Mouse (Mus musculus) kidney, postnatal 0 days (tissue): ENCODE data around the gene Fbxo41. TPM values are rescaled to one million over a fixed set of nuclear protein-coding genes. Genes with fewer than 3 reads are reported as not detected.

Experiments
- ATAC-seq: fragments of 200-750 bp; cut with Nextera tagmentation; replicated peaks from 2 replicates; pipeline ENCODE4 v1.8.0; 2017; ENCODE audit warnings: low read depth, moderate number of reproducible peaks, moderate TSS enrichment, moderate library complexity; ENCODE audit not compliant: low FRiP score
- DNase-seq: peaks from one replicate; pipeline ENCODE4 v3.0.0-alpha.2; 2016; ENCODE audit warnings: low spot score
- H3K27ac ChIP-seq: fragments of 300-500 bp; sonication (generic); 2 replicates; pipeline ENCODE4 v1.5.1; 2014; ENCODE audit warnings: mild to moderate bottlenecking
- H3K27me3 ChIP-seq: fragments of 300-500 bp; sonication (generic); 2 replicates; pipeline ENCODE4 v1.6.1; 2014; ENCODE audit warnings: low read length, mixed read lengths; ENCODE audit not compliant: insufficient read depth
- H3K36me3 ChIP-seq: fragments of 300-500 bp; sonication (generic); 2 replicates; pipeline ENCODE4 v1.6.1; 2014; ENCODE audit warnings: low read length, mixed read lengths; ENCODE audit not compliant: insufficient read depth
- H3K4me1 ChIP-seq: fragments of 300-500 bp; sonication (generic); replicated peaks from 2 replicates; pipeline ENCODE4 v1.6.1; 2014; ENCODE audit warnings: antibody characterized with exemption, low read length, mixed read lengths; ENCODE audit not compliant: insufficient read depth
- H3K4me2 ChIP-seq: fragments of 300-500 bp; sonication (generic); 2 replicates; pipeline ENCODE4 v1.6.1; 2014; ENCODE audit warnings: mild to moderate bottlenecking, low read length, moderate library complexity, mixed read lengths
- H3K4me3 ChIP-seq: fragments of 300-500 bp; sonication (generic); replicated peaks from 2 replicates; pipeline ENCODE4 v1.5.1; 2014; ENCODE audit warnings: low read depth, low read length
- H3K9ac ChIP-seq: fragments of 300-500 bp; sonication (generic); 2 replicates; pipeline ENCODE4 v1.6.1; 2014; ENCODE audit warnings: low read depth, low read length
- H3K9me3 ChIP-seq: fragments of 300-500 bp; sonication (generic); replicated peaks from 2 replicates; pipeline ENCODE4 v1.6.1; 2016; ENCODE audit warnings: low read length, inconsistent platforms, mixed read lengths
- CTCF ChIP-seq: IDR thresholded peaks from 2 replicates; pipeline ENCODE4 v1.5.1; 2016; ENCODE audit warnings: antibody characterized with exemption, low read depth, mild to moderate bottlenecking, moderate library complexity
- WGBS: fragments of 180-500 bp; shearing (Covaris S2); extraction: QIAGEN DNeasy Blood & Tissue Kit; methylation state at CpG from one replicate; pipeline ENCODE4 v1.1.7; 2014; 5-methylcytosine and 5-hydroxymethylcytosine counted together
- polyA plus RNA-seq: library from polyadenylated mRNA; unstranded; fragments of >200 nt; fragmentation: Nextera tagmentation; extraction: Ambion mirVana; gene quantifications from 2 replicates; pipeline ENCODE4 v1.2.1, GENCODE M21; 2015

Fbxo41 gene
- polyA plus RNA-seq, result 0.04 and 0.08 TPM in 2 replicates

- TF ChIP-seq CTCF, result no peak
- no peaks in the 10 kb centered on the region for H3K9me3 ChIP-seq
- WGBS, result under 1% methylated on average over 21 of the region's 22 CpGs
- peak within 1 kb of the TSS; percentile 52 for H3K9ac ChIP-seq
- H3K36me3 ChIP-seq, result no peaks in the 10 kb centered on the region
- peak; percentile 25; the same call in 1 of the 2 replicates for ATAC-seq
- peak within 1 kb of the TSS; percentile 53 for H3K4me3 ChIP-seq
- H3K4me1 ChIP-seq, result 0 out of 2 replicates have a peak, but pooled peaks cover 10% of the 10 kb centered on the region
- H3K27me3 ChIP-seq, result no peaks in the 10 kb centered on the region
- H3K27ac ChIP-seq, result no peak within 1 kb of the TSS
- H3K4me2 ChIP-seq, result peak within 1 kb of the TSS; percentile 99
- peak; percentile 21 for DNase-seq
Observed at GRCm38 (mm10) chr6:85502911-85503250, at the start of gene Fbxo41. Fbxo41 (minus strand) TSS chr6:85502994.

- Histone ChIP-seq H3K4me3 (no peak overlapping the region), H3K9me3 (no peaks in the 10 kb centered on the region), H3K4me1 (no peaks in the 10 kb centered on the region), H3K4me2 (no peak overlapping the region), H3K27ac (no peak overlapping the region), H3K36me3 (no peaks in the 10 kb centered on the region), H3K9ac (no peak overlapping the region), H3K27me3 (no peaks in the 10 kb centered on the region)
- no peak for ATAC-seq
- TF ChIP-seq CTCF, result no peak
- no peak for DNase-seq
- WGBS, result 79% methylated on average over 5 of the region's 5 CpGs
Observed at GRCm38 (mm10) chr6:85547642-85548041, 44.8 kb upstream of the Fbxo41 start.

DNA sequence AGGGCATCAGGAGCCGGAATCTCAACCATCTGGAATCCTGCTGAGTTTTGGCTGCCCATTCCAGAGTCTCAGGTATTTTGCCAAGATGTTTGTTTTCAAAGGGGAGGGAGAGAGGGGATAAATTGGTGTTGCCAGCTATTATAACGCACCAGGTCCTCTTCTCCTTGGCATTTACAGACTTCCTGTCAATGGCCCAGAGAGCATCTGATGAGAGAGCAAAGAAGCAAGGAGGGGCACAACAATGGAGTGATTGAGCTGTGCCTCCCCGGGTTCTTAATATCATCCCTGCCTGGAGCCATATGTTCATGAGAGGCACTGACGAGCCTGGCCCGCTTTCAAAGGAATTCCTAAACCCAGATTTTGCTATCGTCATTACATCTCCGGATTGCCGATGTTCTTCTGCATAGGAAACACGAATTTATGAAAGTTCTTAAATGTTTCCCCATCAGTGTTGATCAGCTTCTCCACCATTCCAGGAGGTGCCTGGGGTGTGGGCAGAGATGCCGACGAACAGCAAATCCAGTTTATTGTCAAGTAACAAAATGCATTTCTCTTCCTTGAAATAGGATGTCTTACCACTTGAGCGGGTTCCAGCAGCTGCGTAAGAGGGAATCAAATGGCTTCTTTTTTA lies 41.6 kb upstream of the Fbxo41 start:
- Histone ChIP-seq H3K4me2 (no peak overlapping the region), H3K9me3 (no peaks in the 10 kb centered on the region), H3K27ac (no peak overlapping the region), H3K36me3 (no peaks in the 10 kb centered on the region), H3K4me3 (no peak overlapping the region), H3K9ac (no peak overlapping the region), H3K4me1 (no peaks in the 10 kb centered on the region), H3K27me3 (no peaks in the 10 kb centered on the region)
- ATAC-seq (no peak), DNase-seq (no peak)
- TF ChIP-seq CTCF, result no peak
- WGBS, result 79% methylated on average over 13 of the region's 13 CpGs

DNA sequence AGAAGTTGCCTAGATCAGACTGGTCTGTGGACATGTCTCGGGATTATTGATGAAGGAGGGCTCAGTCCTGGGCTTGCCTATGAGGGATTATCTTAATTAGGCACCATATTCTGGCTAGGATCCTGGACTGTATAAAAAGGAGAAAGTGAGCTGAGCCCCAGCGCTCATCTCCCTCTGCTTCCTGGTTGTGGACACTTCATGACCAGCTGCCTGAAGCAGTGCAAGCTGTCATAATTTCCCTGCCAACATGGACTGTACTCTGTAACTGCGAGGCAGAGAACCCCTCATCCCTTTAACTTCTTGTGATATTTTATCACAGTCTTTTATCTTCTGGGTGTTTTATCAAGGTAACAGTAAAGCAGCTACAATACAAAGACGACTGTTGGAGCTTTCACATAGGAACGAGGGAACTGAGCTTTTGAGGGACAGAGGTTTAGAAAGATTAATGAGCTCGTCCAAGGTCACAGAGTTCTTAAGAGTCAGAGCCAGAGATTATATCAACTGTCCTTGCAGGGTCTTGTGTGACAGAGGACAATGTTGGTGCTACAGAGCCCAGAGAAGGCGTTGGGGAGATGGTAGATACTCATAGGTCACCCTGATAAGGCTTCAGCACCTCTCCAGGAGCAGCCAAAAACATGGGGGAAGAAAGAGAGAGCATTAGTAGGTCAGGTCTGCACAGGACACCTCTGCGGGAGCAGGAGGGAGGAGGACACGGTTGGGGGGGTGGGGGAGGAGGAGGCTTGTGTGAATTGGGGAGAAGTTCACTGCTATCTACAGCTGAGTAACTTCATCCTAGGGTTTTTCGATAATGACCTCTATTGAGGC lies 40.8 kb upstream of the Fbxo41 start:
- Histone ChIP-seq H3K4me1 (no peaks in the 10 kb centered on the region), H3K9ac (no peak overlapping the region), H3K36me3 (no peaks in the 10 kb centered on the region), H3K27me3 (no peaks in the 10 kb centered on the region), H3K9me3 (no peaks in the 10 kb centered on the region), H3K4me3 (no peak overlapping the region), H3K27ac (no peak overlapping the region), H3K4me2 (no peak overlapping the region)
- TF ChIP-seq CTCF, result no peak
- DNase-seq, result no peak
- no peak for ATAC-seq
- WGBS, result 72% methylated on average over 10 of the region's 10 CpGs

- no peaks in the 10 kb centered on the region; the same call in 1 of the 2 replicates for H3K27me3 ChIP-seq
- H3K27ac ChIP-seq, result no peak overlapping the region
- no peak overlapping the region for H3K4me2 ChIP-seq
- H3K4me3 ChIP-seq, result no peak overlapping the region
- H3K9me3 ChIP-seq, result no peaks in the 10 kb centered on the region
- H3K4me1 ChIP-seq, result no peaks in the 10 kb centered on the region
- no peaks in the 10 kb centered on the region for H3K36me3 ChIP-seq
- H3K9ac ChIP-seq, result no peak overlapping the region
- DNase-seq, result no peak
- no peak for ATAC-seq
- TF ChIP-seq CTCF, result no peak
- WGBS, result 73% methylated on average over 2 of the region's 2 CpGs
Observed at GRCm38 (mm10) chr6:85522825-85523224, 20.0 kb upstream of the Fbxo41 start.

- no peaks in the 10 kb centered on the region for H3K4me1 ChIP-seq
- H3K27me3 ChIP-seq, result no peaks in the 10 kb centered on the region; the same call in 1 of the 2 replicates
- no peak for TF ChIP-seq CTCF
- H3K4me3 ChIP-seq, result no peak overlapping the region
- H3K9me3 ChIP-seq, result no peaks in the 10 kb centered on the region
- H3K36me3 ChIP-seq, result no peaks in the 10 kb centered on the region
- ATAC-seq (no peak), DNase-seq (no peak)
- no peak overlapping the region for H3K27ac ChIP-seq
- H3K4me2 ChIP-seq, result no peak overlapping the region
- H3K9ac ChIP-seq, result no peak overlapping the region
- 87% methylated on average over 5 of the region's 5 CpGs for WGBS
Observed at GRCm38 (mm10) chr6:85522026-85522425, 19.2 kb upstream of the Fbxo41 start.
